Mouse (Mus musculus) adrenal gland, postnatal 14 days (tissue): ENCODE measurements at regions not wholly inside any gene's neighbourhood (a gene's known extent, or its start where the extent isn't known, plus 50 kb on each side); places are given as distances from the start of the nearest gene placed in this dataset.

Experiments used
- DNase-seq: peaks from one replicate; pipeline ENCODE4 v3.0.0; 2021; ENCODE audit warnings: mixed read lengths

DNA sequence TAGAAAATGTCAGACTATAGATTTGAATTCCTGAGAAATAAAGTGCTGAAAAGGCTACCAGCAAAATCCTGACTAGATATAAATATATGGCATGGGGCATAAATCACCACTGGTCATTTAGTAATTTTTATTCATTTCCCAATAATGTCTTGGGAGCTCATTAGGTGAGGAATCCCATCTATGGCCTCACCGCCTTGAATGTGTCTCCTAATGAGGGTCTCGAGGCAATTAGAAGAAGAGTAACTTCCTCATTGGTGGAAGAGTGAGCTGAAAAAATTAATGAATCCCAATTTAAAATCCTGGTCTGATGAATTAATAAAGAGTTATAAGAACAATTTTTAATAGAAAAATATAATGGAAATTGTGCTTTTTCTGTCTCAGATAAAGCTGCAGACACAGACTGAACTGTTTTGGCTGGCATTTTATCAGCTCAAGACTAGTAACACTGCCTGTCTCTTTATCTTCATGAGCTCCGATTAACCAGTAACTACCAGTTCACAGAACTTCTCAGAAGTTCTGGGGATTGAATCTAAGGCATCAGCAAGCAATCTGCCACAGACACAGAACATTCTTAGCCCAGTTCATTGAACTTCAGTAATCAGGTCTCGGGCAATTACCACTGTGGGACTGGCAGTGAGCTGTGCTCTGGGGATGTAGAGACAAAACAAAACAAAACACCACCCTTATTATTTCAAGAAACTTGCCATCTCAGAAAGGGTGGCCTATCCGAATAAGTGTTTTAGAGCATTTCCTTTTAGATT, 170.7 kb downstream of the Plpp3 start:
- DNase-seq, result no peak

GRCm38 (mm10) chr4:105328776-105329175, 171.6 kb downstream of the Plpp3 start:
- DNase-seq, result peak; percentile 60

- peak; percentile 31 for DNase-seq
Observed at GRCm38 (mm10) chr4:105332081-105332480, 174.9 kb downstream of the Plpp3 start.

GRCm38 (mm10) chr4:105335872-105336271, 178.7 kb downstream of the Plpp3 start:
- DNase-seq, result no peak

DNA sequence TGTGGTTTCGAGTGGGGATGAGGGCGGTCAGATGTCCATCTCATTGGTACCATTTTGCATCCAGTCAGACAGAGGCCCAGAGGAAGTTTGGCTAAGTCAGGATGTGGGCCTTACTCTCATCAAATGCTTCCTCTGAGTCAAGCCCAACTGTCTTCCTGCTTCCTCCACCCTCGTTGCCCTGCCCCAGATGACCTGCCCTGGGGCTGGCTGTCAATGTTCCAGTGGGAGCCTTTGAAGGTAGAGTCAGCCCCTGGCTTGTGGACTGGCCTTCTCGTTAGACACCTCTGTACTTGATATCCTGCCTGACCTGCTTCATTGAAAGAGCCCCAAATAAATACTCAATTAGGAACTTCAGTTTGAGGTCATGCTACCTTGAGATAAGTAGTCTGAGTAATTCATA, 179.4 kb downstream of the Plpp3 start:
- DNase-seq, result no peak

- no peak for DNase-seq
Observed at GRCm38 (mm10) chr4:105338131-105338530, 181.0 kb downstream of the Plpp3 start.

DNA sequence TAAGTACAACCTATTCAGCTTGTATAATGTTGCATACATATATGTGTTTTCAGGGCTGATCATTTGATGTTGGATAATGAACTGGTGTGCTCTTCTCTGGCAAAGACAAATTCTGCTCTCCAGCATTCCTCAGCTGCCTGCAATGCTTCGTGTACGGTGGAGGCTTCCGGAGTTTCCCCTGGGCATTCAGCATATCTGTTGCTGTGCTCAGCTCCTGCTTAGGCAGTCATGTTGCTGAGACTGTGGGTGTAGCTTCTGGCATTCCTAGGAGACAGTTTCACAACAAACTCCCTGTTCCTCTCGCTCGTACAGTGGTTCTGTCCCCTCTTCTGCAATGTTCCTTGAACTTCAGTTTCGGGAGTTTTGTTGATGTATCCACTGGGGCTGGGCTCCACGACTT, 181.7 kb downstream of the Plpp3 start:
- DNase-seq, result peak; percentile 29

DNA sequence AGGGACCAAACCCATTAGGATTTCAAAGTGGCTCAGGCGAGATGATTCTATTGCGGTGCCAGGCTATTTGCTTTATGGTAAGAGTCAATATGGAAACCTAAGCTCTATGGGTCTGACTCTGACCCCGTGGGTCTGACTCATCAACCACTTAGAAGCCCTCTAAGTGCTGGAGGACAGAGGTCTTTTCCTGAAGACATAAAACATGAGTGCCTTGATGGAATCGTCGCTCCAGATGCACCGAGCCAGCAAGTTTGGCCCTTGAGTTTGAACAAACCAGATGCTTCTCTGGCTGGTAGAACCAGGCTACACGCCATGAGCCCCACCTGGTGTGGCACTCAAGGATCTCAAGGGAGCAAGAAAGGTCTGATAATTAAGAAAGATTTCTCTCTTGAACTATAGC, 184.1 kb downstream of the Plpp3 start:
- DNase-seq, result no peak

- no peak for DNase-seq
Observed at GRCm38 (mm10) chr4:105346846-105347245, 189.7 kb downstream of the Plpp3 start.

- no peak for DNase-seq
Observed at GRCm38 (mm10) chr4:105347911-105348310, 190.8 kb downstream of the Plpp3 start.

DNA sequence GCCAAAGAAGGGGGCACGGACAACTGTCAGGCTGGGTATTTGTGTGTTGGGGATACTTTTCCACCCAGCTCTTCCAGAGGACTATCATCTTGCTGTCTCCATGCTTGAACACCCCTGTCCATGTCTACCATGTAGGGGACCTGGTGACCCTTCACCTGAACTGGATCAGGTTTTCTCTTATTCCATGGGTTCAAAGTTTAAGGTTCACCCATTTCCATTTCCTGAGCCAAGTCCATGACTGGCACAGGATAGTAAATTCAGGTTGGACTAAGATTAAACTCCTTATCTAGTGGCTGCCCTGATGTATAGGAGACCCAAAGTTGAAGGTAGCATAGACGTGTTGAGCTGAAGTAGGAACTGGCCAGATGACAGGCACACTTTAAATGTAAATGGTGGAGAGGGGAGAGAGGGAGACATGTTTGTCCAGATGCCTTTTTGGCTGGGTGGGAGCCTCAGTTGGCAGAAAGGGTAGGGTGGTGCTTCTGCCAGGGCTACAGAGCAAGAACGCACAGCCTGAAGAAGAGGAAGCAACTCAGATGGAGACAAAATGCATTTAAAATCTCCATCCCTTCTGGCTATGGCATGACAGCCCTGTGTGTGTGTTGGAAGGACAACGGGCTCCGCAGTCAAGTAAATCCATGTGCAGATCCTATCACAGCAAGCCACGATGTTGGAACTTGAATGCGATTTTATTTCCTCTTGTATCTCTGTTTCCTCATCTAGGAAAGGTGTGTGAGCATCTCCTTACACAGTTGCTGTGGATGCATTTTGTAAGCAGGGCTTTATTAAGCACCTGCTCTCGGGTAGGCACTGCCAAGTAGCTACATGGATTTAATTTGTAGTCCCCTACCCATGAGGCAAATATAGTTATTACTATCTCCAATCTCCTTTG, 192.4 kb downstream of the Plpp3 start:
- DNase-seq, result no peak

- DNase-seq, result peak; percentile 41
Observed at GRCm38 (mm10) chr4:105352342-105352741, 195.2 kb downstream of the Plpp3 start.

DNA sequence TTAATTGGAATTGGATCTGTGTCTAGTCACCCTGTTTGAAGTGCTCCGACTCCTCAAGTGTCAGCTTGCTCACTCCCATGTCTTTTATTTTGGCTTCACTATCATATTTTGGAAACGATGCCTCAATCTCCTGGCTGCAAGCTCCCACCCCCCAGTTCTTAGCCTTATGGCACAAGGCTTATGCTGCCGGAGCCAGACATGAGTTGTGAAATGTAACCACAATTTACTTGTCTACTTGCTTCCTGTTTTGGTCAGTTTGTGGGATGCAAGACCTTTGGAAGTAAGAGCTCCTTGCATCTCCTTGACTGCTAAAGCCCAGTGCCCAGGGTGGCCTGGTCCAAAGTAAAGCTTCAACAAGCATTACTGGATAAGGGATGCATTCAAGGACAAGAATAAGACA, 195.8 kb downstream of the Plpp3 start:
- DNase-seq, result no peak

- DNase-seq, result no peak
Observed at GRCm38 (mm10) chr4:105354097-105354496, 196.9 kb downstream of the Plpp3 start.

DNA sequence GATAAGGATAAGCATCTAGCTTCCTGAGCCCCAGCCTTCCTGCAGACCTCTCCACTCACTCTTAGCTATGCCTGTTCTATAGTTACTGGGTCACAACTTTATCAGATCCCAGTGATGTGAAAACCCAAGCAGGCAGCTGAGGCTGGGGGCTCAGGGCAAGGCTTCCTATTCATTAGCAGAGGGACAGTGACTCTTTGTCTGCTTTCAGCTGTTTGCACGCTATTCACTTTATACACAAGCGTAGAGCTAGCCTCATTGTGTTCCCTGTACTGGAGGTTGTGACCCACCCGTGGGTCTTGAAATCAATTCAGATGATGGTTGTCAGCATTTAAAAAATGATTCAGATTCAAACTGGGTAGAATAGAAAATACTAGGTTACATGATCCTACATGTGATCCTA, 199.5 kb downstream of the Plpp3 start:
- DNase-seq, result no peak

- DNase-seq, result peak; percentile 37
Observed at GRCm38 (mm10) chr4:105358725-105359124, 201.6 kb downstream of the Plpp3 start.

DNA sequence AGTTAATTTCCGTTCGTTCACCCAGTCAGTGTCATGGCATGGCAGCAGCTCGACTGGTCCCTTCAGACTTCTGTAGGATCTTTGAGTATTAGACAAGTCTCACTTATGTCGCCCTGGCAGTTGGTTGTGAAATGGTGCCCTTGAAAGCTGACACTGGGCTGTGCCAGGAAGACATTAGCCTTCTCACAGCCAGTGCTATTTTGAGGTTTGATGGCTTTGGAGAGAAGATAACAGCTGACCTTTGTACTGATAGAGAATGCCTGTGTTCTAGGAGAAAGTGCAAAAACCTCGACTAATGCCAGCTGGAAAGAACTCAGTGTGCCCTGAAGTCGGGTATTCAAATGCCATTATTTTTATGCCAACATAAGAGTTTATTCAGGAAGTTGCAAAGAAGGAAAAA, 207.3 kb downstream of the Plpp3 start:
- DNase-seq, result peak; percentile 68

DNA sequence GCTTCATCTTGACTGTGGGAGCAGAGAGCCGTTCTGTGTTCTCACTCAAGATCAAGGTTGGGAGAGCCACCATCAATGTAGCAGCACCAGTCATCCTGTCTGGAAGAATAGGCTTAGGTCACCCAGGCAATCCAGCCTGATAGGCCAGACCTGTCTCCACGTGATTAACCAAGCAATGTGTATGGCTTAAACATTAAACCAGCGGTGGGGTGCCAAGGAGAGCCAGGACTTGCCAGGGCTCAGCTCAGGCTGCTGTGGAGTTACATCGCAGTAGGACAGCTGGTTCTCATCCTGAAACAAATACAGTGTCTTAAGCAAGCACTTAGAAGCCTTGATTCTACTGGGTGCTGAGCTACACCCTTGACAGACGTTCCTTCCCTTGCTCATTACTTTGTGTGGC, 207.9 kb downstream of the Plpp3 start:
- no peak for DNase-seq

- DNase-seq, result no peak
Observed at GRCm38 (mm10) chr4:105376591-105376990, 219.4 kb downstream of the Plpp3 start.

- DNase-seq, result no peak
Observed at GRCm38 (mm10) chr4:105377469-105378187, 220.5 kb downstream of the Plpp3 start.

- DNase-seq, result no peak
Observed at GRCm38 (mm10) chr4:105384826-105385225, 227.7 kb downstream of the Plpp3 start.

GRCm38 (mm10) chr4:105385481-105385880, 228.3 kb downstream of the Plpp3 start:
- DNase-seq, result no peak

GRCm38 (mm10) chr4:105390378-105390777, 233.2 kb downstream of the Plpp3 start:
- peak; percentile 52 for DNase-seq
